Mouse (Mus musculus): ENCODE measurements around the gene Map3k11. TPM values are rescaled to one million over a fixed set of nuclear protein-coding genes. Genes with fewer than 3 reads are reported as not detected.

The Map3k11 gene
- polyA plus RNA-seq, 2 experiments: 20.7 to 30.1 TPM

DNA sequence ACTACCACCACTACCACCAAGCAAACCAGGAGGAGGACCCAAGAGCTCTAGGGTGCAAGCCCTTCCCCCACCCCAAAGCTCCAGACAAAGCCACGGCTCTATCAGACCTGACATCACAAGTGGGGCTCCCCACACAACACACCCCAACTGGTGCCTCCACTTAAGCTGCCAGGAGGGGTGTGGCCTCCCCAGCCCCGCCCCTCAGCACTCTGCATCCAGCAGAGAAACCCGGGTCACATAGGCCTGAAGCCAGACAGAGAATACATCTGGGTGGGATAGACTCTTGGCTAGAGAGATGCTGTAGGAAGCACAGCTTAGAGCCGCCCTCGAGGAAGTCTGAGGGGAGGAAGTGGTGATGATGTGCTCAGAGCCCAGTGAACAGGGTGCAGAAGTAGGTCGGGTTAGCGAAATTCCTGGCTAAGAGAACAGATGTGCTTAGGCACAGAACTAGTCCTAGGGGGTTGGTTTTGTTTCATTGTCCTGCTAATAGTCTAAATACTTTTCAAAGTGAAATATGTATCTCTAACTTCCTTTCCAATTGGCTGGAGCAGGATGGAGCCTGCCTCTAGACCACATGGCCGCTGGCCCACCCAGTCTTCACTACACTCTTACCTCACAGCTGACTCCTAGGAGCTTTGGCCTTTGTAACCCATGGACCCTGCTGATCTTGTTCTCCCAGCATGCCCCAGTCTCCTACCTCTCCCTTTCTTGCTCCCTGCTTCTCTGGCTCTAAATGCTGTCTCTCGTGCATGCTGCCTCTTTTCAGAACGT is 16.4 kb downstream of the Map3k11 start:
- TF ChIP-seq POLR2A (IDR thresholded peaks at IDR 0.05; ENCODE audit: borderline replicate concordance, extremely low read depth, insufficient read depth, insufficient read length): no peak
- Histone ChIP-seq H3K4me1 (ENCODE audit: control insufficient read depth, insufficient read depth, low read length) (peaks cover 9% of the 10 kb centered on the region; the same call in 1 of the 2 replicates), H3K4me2 (replicated peaks; ENCODE audit: low read depth, low read length, severe bottlenecking) (no peak overlapping the region), H3K27me3 (ENCODE audit: control insufficient read depth, insufficient read depth, low read length) (no peaks in the 10 kb centered on the region), H3K4me3 (replicated peaks; ENCODE audit: low read length) (no peak overlapping the region), H3K9ac (ENCODE audit: low read depth, low read length, severe bottlenecking) (no peak overlapping the region), H3K27ac (replicated peaks; ENCODE audit: low read depth, low read length) (peak overlapping the region; percentile 45), H3K36me3 (ENCODE audit: control insufficient read depth, insufficient read depth, low read length) (peaks cover 71% of the 10 kb centered on the region), H3K9me3 (ENCODE audit: control insufficient read depth, low read length) (no peaks in the 10 kb centered on the region)
- DNase-seq (ENCODE audit: low spot score) (peak; percentile 60), ATAC-seq (ENCODE audit: low FRiP score, low read depth) (peak; percentile 54)
- 35% methylated on average over 10 of the region's 10 CpGs for WGBS

DNA sequence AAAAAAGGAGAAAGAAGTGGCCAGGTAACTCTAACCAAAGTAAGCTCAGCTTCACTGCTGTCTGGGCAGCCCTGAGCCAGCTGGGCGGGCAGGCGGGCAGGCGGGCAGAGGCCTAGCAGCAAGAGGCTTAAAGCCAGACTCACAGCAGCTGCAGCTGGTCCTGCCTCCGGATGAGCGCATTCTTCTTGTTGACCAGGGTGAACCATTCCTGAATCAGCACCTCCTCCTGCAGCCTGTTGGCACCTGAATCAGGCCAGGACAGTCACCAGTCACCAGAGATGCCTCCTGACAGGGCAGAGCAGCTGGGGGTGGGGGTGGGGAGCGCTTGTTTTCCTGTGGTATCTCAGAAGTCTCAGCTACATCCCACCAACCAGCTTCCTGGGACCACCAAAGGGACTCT is 21.5 kb downstream of the Map3k11 start:
- DNase-seq (ENCODE audit: low spot score) (no peak), ATAC-seq (ENCODE audit: low FRiP score, low read depth) (no peak)
- WGBS: 94% methylated on average over 6 of the region's 6 CpGs
- Histone ChIP-seq H3K27ac (replicated peaks; ENCODE audit: low read depth, low read length) (no peak overlapping the region), H3K27me3 (ENCODE audit: control insufficient read depth, insufficient read depth, low read length) (no peaks in the 10 kb centered on the region), H3K4me1 (ENCODE audit: control insufficient read depth, insufficient read depth, low read length) (peaks cover 13% of the 10 kb centered on the region), H3K36me3 (ENCODE audit: control insufficient read depth, insufficient read depth, low read length) (peaks cover 68% of the 10 kb centered on the region), H3K4me2 (replicated peaks; ENCODE audit: low read depth, low read length, severe bottlenecking) (no peak overlapping the region), H3K9me3 (ENCODE audit: control insufficient read depth, low read length) (no peaks in the 10 kb centered on the region), H3K4me3 (replicated peaks; ENCODE audit: low read length) (no peak overlapping the region), H3K9ac (ENCODE audit: low read depth, low read length, severe bottlenecking) (no peak overlapping the region)
- no peak for TF ChIP-seq POLR2A (IDR thresholded peaks at IDR 0.05; ENCODE audit: borderline replicate concordance, extremely low read depth, insufficient read depth, insufficient read length)

DNA sequence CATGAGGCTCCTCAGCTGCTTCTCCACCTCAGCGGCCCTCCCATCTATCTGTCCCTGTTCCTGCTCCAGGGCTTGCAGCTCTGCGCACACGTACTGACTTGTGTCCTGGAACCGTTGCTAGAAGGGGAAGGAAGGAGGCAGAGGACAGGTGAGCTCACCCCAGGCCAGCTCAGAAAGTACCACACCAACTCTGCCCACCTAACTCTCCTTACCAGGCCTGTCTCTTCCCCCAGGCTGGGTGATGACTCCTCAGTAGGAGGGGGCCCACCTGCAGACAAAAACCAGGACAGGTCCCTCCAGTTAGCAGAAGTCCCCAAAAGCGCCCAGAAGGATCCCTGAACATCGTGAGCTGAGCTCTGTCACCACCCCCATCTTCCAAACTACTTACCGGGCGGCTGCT is 22.0 kb downstream of the Map3k11 start:
- no peak for DNase-seq (ENCODE audit: low spot score)
- Histone ChIP-seq H3K27me3 (ENCODE audit: control insufficient read depth, insufficient read depth, low read length) (no peaks in the 10 kb centered on the region), H3K4me1 (ENCODE audit: control insufficient read depth, insufficient read depth, low read length) (peaks cover 11% of the 10 kb centered on the region), H3K9me3 (ENCODE audit: control insufficient read depth, low read length) (no peaks in the 10 kb centered on the region), H3K36me3 (ENCODE audit: control insufficient read depth, insufficient read depth, low read length) (peaks cover 73% of the 10 kb centered on the region), H3K4me3 (replicated peaks; ENCODE audit: low read length) (no peak overlapping the region), H3K27ac (replicated peaks; ENCODE audit: low read depth, low read length) (no peak overlapping the region), H3K9ac (ENCODE audit: low read depth, low read length, severe bottlenecking) (no peak overlapping the region), H3K4me2 (replicated peaks; ENCODE audit: low read depth, low read length, severe bottlenecking) (no peak overlapping the region)
- ATAC-seq (ENCODE audit: low FRiP score, low read depth): no peak
- no peak for TF ChIP-seq POLR2A (IDR thresholded peaks at IDR 0.05; ENCODE audit: borderline replicate concordance, extremely low read depth, insufficient read depth, insufficient read length)
- WGBS: 87% methylated on average over 8 of the region's 8 CpGs

DNA sequence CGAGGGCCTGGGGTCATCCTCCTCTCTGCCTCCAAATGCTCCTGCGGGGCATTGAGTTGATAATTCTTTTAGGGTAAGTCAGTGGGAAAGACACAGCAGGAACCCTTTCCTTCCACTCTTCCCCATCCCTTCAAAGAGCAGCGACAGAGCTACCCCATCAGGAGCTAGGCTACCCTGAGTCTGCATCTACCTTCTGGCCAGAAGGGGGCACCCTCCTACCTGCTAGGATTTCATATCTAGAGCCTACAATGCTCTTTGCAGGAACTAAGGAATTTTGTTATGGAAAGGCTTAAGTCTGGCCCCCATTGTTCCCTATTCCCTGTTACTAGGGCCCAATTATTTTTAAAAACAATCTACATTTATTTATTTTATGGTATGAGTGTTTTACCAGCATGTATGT is 22.7 kb downstream of the Map3k11 start:
- Histone ChIP-seq H3K9me3 (ENCODE audit: control insufficient read depth, low read length) (no peaks in the 10 kb centered on the region), H3K4me3 (replicated peaks; ENCODE audit: low read length) (no peak overlapping the region), H3K4me2 (replicated peaks; ENCODE audit: low read depth, low read length, severe bottlenecking) (no peak overlapping the region), H3K9ac (ENCODE audit: low read depth, low read length, severe bottlenecking) (no peak overlapping the region), H3K36me3 (ENCODE audit: control insufficient read depth, insufficient read depth, low read length) (peaks cover 72% of the 10 kb centered on the region), H3K27ac (replicated peaks; ENCODE audit: low read depth, low read length) (no peak overlapping the region), H3K4me1 (ENCODE audit: control insufficient read depth, insufficient read depth, low read length) (peaks cover 16% of the 10 kb centered on the region), H3K27me3 (ENCODE audit: control insufficient read depth, insufficient read depth, low read length) (no peaks in the 10 kb centered on the region)
- ATAC-seq (ENCODE audit: low FRiP score, low read depth) (no peak), DNase-seq (ENCODE audit: low spot score) (peak; percentile 64)
- no peak for TF ChIP-seq POLR2A (IDR thresholded peaks at IDR 0.05; ENCODE audit: borderline replicate concordance, extremely low read depth, insufficient read depth, insufficient read length)
- 25% methylated on average over 3 of the region's 3 CpGs for WGBS

DNA sequence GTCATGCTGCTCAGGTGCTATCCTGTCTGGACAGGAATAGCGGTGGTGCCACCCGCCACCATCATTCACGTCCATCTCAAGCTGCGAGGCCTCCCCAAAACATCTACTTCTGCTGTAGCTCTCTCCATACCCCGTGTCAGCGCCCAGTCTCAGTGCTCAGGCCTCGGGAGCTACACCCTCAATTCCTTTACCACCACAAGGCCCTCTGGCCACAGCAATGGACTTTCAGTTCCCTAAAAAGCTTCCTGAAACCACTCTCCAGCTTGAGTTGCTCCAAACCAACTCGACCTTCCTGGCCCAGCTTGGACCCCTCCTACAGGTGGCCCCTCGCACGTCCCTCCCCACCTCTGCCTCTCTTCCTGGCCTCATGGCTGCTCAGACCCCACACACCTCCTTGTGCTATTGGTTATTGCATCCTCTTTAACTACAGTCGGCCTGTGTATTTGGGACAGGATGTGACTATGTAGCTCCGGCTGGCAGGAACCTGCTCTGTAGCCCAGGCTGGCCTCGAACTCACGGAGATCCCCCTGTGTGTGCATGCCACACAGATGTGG is 23.4 kb downstream of the Map3k11 start:
- H3K27me3 ChIP-seq (ENCODE audit: control insufficient read depth, insufficient read depth, low read length): no peaks in the 10 kb centered on the region

More for the DNA sequence above, 23.4 kb downstream of the Map3k11 start:
- DNase-seq (ENCODE audit: low spot score) (no peak), ATAC-seq (ENCODE audit: low FRiP score, low read depth) (no peak)
- H3K4me3 ChIP-seq (replicated peaks; ENCODE audit: low read length): no peak overlapping the region
- no peak overlapping the region for H3K9ac ChIP-seq (ENCODE audit: low read depth, low read length, severe bottlenecking)
- H3K27ac ChIP-seq (replicated peaks; ENCODE audit: low read depth, low read length): no peak overlapping the region
- WGBS: 87% methylated on average over 14 of the region's 14 CpGs
- no peaks in the 10 kb centered on the region for H3K9me3 ChIP-seq (ENCODE audit: control insufficient read depth, low read length)
- H3K4me2 ChIP-seq (replicated peaks; ENCODE audit: low read depth, low read length, severe bottlenecking): no peak overlapping the region
- no peak for TF ChIP-seq POLR2A (IDR thresholded peaks at IDR 0.05; ENCODE audit: borderline replicate concordance, extremely low read depth, insufficient read depth, insufficient read length)
- H3K4me1 ChIP-seq (ENCODE audit: control insufficient read depth, insufficient read depth, low read length): peaks cover 18% of the 10 kb centered on the region
- peaks cover 64% of the 10 kb centered on the region for H3K36me3 ChIP-seq (ENCODE audit: control insufficient read depth, insufficient read depth, low read length)

Data from limb, embryonic 14.5 days (tissue).